In the genomic region with DNA sequence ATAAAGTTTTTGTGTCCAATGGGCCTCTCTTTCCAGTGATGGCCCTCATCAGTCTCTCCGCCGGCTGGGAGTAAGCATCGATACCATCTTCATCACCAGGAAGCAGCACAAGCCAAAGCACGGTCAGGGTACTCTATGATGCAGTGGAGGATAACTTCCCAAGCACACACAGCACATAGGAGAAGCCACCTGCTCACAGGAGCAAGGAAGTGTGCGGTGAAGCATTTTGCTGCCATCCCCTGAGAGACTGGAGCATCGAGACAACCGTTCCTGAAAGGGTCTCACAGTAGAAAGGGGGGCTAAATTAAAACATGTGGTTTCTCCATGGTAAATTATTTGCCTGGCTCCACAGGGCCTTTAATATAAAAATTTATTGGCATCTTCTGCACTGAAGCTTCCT, we compare ENCODE assay signal across 27 mouse cellular contexts.
"Had no signal": no experiment of that assay in that cellular context is flagged by ENCODE, and none has a peak within 500 bp of the region (broad histone marks: within the 10 kb centered on the region; RNA-seq: fewer than 3 reads in every experiment).

No protein-coding gene starts in this region.

- DNase-seq: cerebellum, adult 18-20 months; cerebellum, adult 2 months; cerebellum, adult 8-10 months; cerebellum, adult 9-10 months; cerebellum, adult 9-11 months; cerebellum, postnatal 10 days; cerebellum, postnatal 14 days; cerebellum, postnatal 25 days; cerebellum, postnatal 36 days; embryo, embryonic 11 days; gastrocnemius, postnatal 10 days; gastrocnemius, postnatal 14 days; gastrocnemius, postnatal 36 days; heart, adult 18-20 months; heart, adult 2 months had no signal

- H3K27me3 ChIP-seq: embryonic facial prominence, embryonic 12.5 days; embryonic facial prominence, embryonic 13.5 days; embryonic facial prominence, embryonic 15.5 days; forebrain, embryonic 12.5 days; forebrain, embryonic 13.5 days; forebrain, embryonic 15.5 days had no signal

- H3K4me1 ChIP-seq: embryonic facial prominence, embryonic 12.5 days; embryonic facial prominence, embryonic 13.5 days; embryonic facial prominence, embryonic 15.5 days; forebrain, embryonic 12.5 days; forebrain, embryonic 13.5 days; forebrain, embryonic 15.5 days had no signal

- H3K4me2 ChIP-seq: embryonic facial prominence, embryonic 12.5 days; embryonic facial prominence, embryonic 13.5 days; embryonic facial prominence, embryonic 15.5 days; forebrain, embryonic 12.5 days; forebrain, embryonic 13.5 days; forebrain, embryonic 15.5 days had no signal

- ATAC-seq: forebrain, embryonic 13.5 days; forebrain, embryonic 14.5 days; forebrain, embryonic 15.5 days; forebrain, embryonic 16.5 days; forebrain, postnatal 0 days had no signal

- H3K9me3 ChIP-seq: embryonic facial prominence, embryonic 10.5 days; embryonic facial prominence, embryonic 12.5 days; embryonic facial prominence, embryonic 13.5 days; embryonic facial prominence, embryonic 15.5 days; forebrain, embryonic 10.5 days; forebrain, embryonic 12.5 days; forebrain, embryonic 13.5 days; forebrain, embryonic 15.5 days had no signal

- H3K36me3 ChIP-seq: embryonic facial prominence, embryonic 10.5 days; embryonic facial prominence, embryonic 12.5 days; embryonic facial prominence, embryonic 13.5 days; embryonic facial prominence, embryonic 15.5 days; forebrain, embryonic 10.5 days; forebrain, embryonic 12.5 days; forebrain, embryonic 15.5 days had no signal

- H3K9ac ChIP-seq: embryonic facial prominence, embryonic 12.5 days; embryonic facial prominence, embryonic 13.5 days; embryonic facial prominence, embryonic 15.5 days; forebrain, embryonic 12.5 days; forebrain, embryonic 13.5 days; forebrain, embryonic 15.5 days; forebrain, postnatal 0 days had no signal

- H3K27ac ChIP-seq: embryonic facial prominence, embryonic 10.5 days; embryonic facial prominence, embryonic 12.5 days; embryonic facial prominence, embryonic 13.5 days; embryonic facial prominence, embryonic 15.5 days; forebrain, embryonic 10.5 days; forebrain, embryonic 12.5 days; forebrain, embryonic 13.5 days; forebrain, embryonic 15.5 days; heart, adult 2 months had no signal

- H3K4me3 ChIP-seq: embryonic facial prominence, embryonic 10.5 days; embryonic facial prominence, embryonic 12.5 days; embryonic facial prominence, embryonic 13.5 days; embryonic facial prominence, embryonic 15.5 days; erythroblast, embryonic 14.5 days; forebrain, embryonic 10.5 days; forebrain, embryonic 12.5 days; forebrain, embryonic 13.5 days; forebrain, embryonic 15.5 days; heart, adult 2 months had no signal
